Mouse (Mus musculus) lung, embryonic 14.5 days (tissue): Measurements from ENCODE around the gene Col9a3. TPM values are rescaled to one million over a fixed set of nuclear protein-coding genes. Genes with fewer than 3 reads are reported as not detected.

Experiments used
- ATAC-seq: fragments of 200-750 bp; cut with Nextera tagmentation; 2 replicates; pipeline ENCODE4 v1.8.0; 2017; ENCODE audit warnings: mild to moderate bottlenecking, moderate TSS enrichment, moderate library complexity; ENCODE audit not compliant: insufficient read depth
- DNase-seq: peaks from one replicate; pipeline ENCODE4 v3.0.0-alpha.2; 2015
- H3K27ac ChIP-seq: fragments of 300-500 bp; sonication (generic); 2 replicates; pipeline ENCODE4 v1.5.1; 2014; ENCODE audit warnings: low read depth, mild to moderate bottlenecking, moderate library complexity
- H3K27me3 ChIP-seq: fragments of 300-500 bp; sonication (generic); 2 replicates; pipeline ENCODE4 v1.6.1; 2014; ENCODE audit warnings: low read length, control low read depth; ENCODE audit not compliant: insufficient read depth
- H3K36me3 ChIP-seq: fragments of 300-500 bp; sonication (generic); 2 replicates; pipeline ENCODE4 v1.6.1; 2014; ENCODE audit warnings: control low read depth; ENCODE audit not compliant: insufficient read depth
- H3K4me1 ChIP-seq: fragments of 300-500 bp; sonication (generic); 2 replicates; pipeline ENCODE4 v1.6.1; 2014; ENCODE audit warnings: antibody characterized with exemption, control low read depth; ENCODE audit not compliant: insufficient read depth
- H3K4me2 ChIP-seq: fragments of 300-500 bp; sonication (generic); 2 replicates; pipeline ENCODE4 v1.6.1; 2014; ENCODE audit warnings: mild to moderate bottlenecking
- H3K4me3 ChIP-seq: fragments of 300-500 bp; sonication (generic); 2 replicates; pipeline ENCODE4 v1.5.1; 2014; ENCODE audit warnings: low read depth, low read length
- H3K9ac ChIP-seq: fragments of 300-500 bp; sonication (generic); 2 replicates; pipeline ENCODE4 v1.6.1; 2014
- H3K9me3 ChIP-seq: fragments of 300-500 bp; sonication (generic); 2 replicates; pipeline ENCODE4 v1.6.1; 2016; ENCODE audit warnings: low read depth, low read length, control low read depth
- CTCF ChIP-seq: IDR thresholded peaks from 2 replicates; pipeline ENCODE4 v1.5.1; 2016; ENCODE audit warnings: antibody characterized with exemption, low read depth
- WGBS: fragments of 180-500 bp; shearing (Covaris S2); extraction: QIAGEN DNeasy Blood & Tissue Kit; methylation state at CpG from one replicate; pipeline ENCODE4 v1.1.7; 2014; 5-methylcytosine and 5-hydroxymethylcytosine counted together
- polyA plus RNA-seq: library from polyadenylated mRNA; unstranded; fragments of >200 nt; fragmentation: Nextera tagmentation; extraction: Ambion mirVana; gene quantifications from 2 replicates; pipeline ENCODE4 v1.2.1, GENCODE M21; 2014

The Col9a3 gene
- 24.2 and 29.0 TPM in 2 replicates for polyA plus RNA-seq

- Histone ChIP-seq H3K9me3 (no peaks in the 10 kb centered on the region), H3K4me1 (no peaks in the 10 kb centered on the region), H3K27ac (no peak within 1 kb of the TSS), H3K4me2 (peak within 1 kb of the TSS; percentile 59), H3K36me3 (peaks cover 36% of the 10 kb centered on the region), H3K4me3 (peak within 1 kb of the TSS; percentile 33), H3K27me3 (peaks cover 18% of the 10 kb centered on the region), H3K9ac (peak within 1 kb of the TSS; percentile 42)
- 35% methylated on average over 4 of the region's 4 CpGs for WGBS
- no peak for ATAC-seq
- TF ChIP-seq CTCF: no peak
- no peak for DNase-seq
Observed at GRCm38 (mm10) chr2:180597490-180597889, at the start of gene Col9a3. Col9a3 (plus strand) TSS chr2:180597790.

GRCm38 (mm10) chr2:180552340-180552739 lies 45.2 kb upstream of the Col9a3 start:
- ATAC-seq (no peak), DNase-seq (no peak)
- Histone ChIP-seq H3K27ac (no peak overlapping the region), H3K4me3 (no peak overlapping the region), H3K9ac (no peak overlapping the region), H3K27me3 (0 out of 2 replicates have a peak, but pooled peaks cover 3% of the 10 kb centered on the region), H3K36me3 (no peaks in the 10 kb centered on the region), H3K4me1 (peaks cover 6% of the 10 kb centered on the region; the same call in 1 of the 2 replicates), H3K9me3 (no peaks in the 10 kb centered on the region), H3K4me2 (no peak overlapping the region)
- 57% methylated on average over 3 of the region's 3 CpGs for whole genome bisulfite sequencing
- no peak for TF ChIP-seq CTCF

GRCm38 (mm10) chr2:180555219-180555618 lies 42.4 kb upstream of the Col9a3 start:
- Histone ChIP-seq H3K27ac (no peak overlapping the region), H3K4me3 (no peak overlapping the region), H3K4me2 (no peak overlapping the region), H3K9ac (no peak overlapping the region), H3K9me3 (no peaks in the 10 kb centered on the region), H3K4me1 (no peaks in the 10 kb centered on the region), H3K36me3 (no peaks in the 10 kb centered on the region), H3K27me3 (0 out of 2 replicates have a peak, but pooled peaks cover 3% of the 10 kb centered on the region)
- ATAC-seq: no peak
- peak; percentile 34; the same call in 1 of the 2 replicates for TF ChIP-seq CTCF
- DNase-seq: peak; percentile 35
- WGBS: 57% methylated on average over 3 of the region's 3 CpGs

GRCm38 (mm10) chr2:180556470-180556869 lies 41.1 kb upstream of the Col9a3 start:
- WGBS: 70% methylated on average over 3 of the region's 3 CpGs

GRCm38 (mm10) chr2:180560245-180560644 lies 37.3 kb upstream of the Col9a3 start:
- Histone ChIP-seq H3K9me3 (no peaks in the 10 kb centered on the region), H3K4me2 (no peak overlapping the region), H3K4me3 (no peak overlapping the region), H3K27me3 (no peaks in the 10 kb centered on the region), H3K36me3 (no peaks in the 10 kb centered on the region), H3K9ac (no peak overlapping the region), H3K27ac (no peak overlapping the region), H3K4me1 (no peaks in the 10 kb centered on the region)
- DNase-seq: peak; percentile 30
- TF ChIP-seq CTCF: peak; percentile 64
- WGBS: 56% methylated on average over 5 of the region's 5 CpGs
- ATAC-seq: no peak

More at GRCm38 (mm10) chr2:180556470-180556869, 41.1 kb upstream of the Col9a3 start:
- no peak overlapping the region for H3K4me2 ChIP-seq
- 0 out of 2 replicates have a peak, but pooled peaks cover 1% of the 10 kb centered on the region for H3K27me3 ChIP-seq
- H3K9ac ChIP-seq: no peak overlapping the region
- DNase-seq (no peak), ATAC-seq (no peak)
- TF ChIP-seq CTCF: no peak
- H3K36me3 ChIP-seq: no peaks in the 10 kb centered on the region
- no peak overlapping the region for H3K27ac ChIP-seq
- H3K4me1 ChIP-seq: no peaks in the 10 kb centered on the region
- no peak overlapping the region for H3K4me3 ChIP-seq
- no peaks in the 10 kb centered on the region for H3K9me3 ChIP-seq

- 30% methylated on average over 5 of the region's 5 CpGs for WGBS
- ATAC-seq (no peak), DNase-seq (peak; percentile 36)
- no peak overlapping the region for H3K27ac ChIP-seq
- H3K27me3 ChIP-seq: no peaks in the 10 kb centered on the region
- no peak overlapping the region for H3K9ac ChIP-seq
- no peaks in the 10 kb centered on the region for H3K9me3 ChIP-seq
- H3K4me2 ChIP-seq: no peak overlapping the region
- TF ChIP-seq CTCF: peak; percentile 27
- no peaks in the 10 kb centered on the region for H3K36me3 ChIP-seq
- H3K4me3 ChIP-seq: no peak overlapping the region
- no peaks in the 10 kb centered on the region for H3K4me1 ChIP-seq
Observed at GRCm38 (mm10) chr2:180562146-180562545, 35.4 kb upstream of the Col9a3 start.

- no peak overlapping the region for H3K27ac ChIP-seq
- DNase-seq (no peak), ATAC-seq (no peak)
- TF ChIP-seq CTCF: no peak
- no peak overlapping the region for H3K4me3 ChIP-seq
- H3K9me3 ChIP-seq: no peaks in the 10 kb centered on the region
- H3K36me3 ChIP-seq: no peaks in the 10 kb centered on the region
- H3K27me3 ChIP-seq: no peaks in the 10 kb centered on the region
- no peak overlapping the region for H3K4me2 ChIP-seq
- no peak overlapping the region for H3K9ac ChIP-seq
- 0 out of 2 replicates have a peak, but pooled peaks cover under 1% of the 10 kb centered on the region for H3K4me1 ChIP-seq
- 54% methylated on average over 6 of the region's 6 CpGs for WGBS
Observed at GRCm38 (mm10) chr2:180563296-180563695, 34.3 kb upstream of the Col9a3 start.
